30 mouse cellular contexts compared by ENCODE assay signal in the genomic region with DNA sequence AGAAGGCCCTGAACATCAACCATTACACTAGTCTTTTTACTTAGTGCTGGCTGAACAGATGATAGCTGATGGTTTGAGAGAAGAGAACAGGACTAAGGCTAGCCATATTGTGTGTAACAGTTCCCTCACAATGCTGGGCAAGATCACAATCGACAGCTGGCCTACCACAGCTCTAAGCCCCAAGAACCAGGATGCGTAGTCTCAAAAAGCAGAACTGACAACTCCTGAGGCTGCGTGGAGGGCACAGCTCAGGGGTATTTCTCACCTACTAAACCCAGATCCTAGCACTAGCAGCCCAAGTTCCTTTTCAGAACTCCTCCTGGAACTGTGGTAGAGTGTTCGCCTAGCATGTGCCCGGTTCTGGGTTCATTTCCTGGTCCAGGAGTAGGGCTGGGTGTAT. TPM values are rescaled to one million over a fixed set of nuclear protein-coding genes. Genes with fewer than 3 reads are reported as not detected.
DNase-seq lines count a peak whose midpoint lies in the region; ATAC-seq and TF ChIP-seq lines count a peak whose summit lies in the region.
"Had no signal": no experiment of that assay in that cellular context is flagged by ENCODE, and none has a peak within 500 bp of the region (broad histone marks: within the 10 kb centered on the region; RNA-seq: fewer than 3 reads in every experiment).

No protein-coding gene starts in this region.

- H3K27ac ChIP-seq in thymus, adult 2 months (ENCODE audit: control insufficient read depth, insufficient read depth, low read length): peak overlapping the region; percentile 78
- no peak overlapping the region for H3K27ac ChIP-seq in hindbrain, embryonic 14.5 days
- H3K27ac ChIP-seq: embryonic facial prominence, embryonic 12.5 days; forebrain, embryonic 10.5 days; forebrain, embryonic 15.5 days; gastrocnemius, adult 2 months; hindbrain, embryonic 13.5 days; liver, embryonic 14.5 days; midbrain, embryonic 12.5 days; neural tube, embryonic 15.5 days; stomach, embryonic 15.5 days had no signal

- no peak overlapping the region for H3K9ac ChIP-seq in hindbrain, embryonic 14.5 days
- H3K9ac ChIP-seq: embryonic facial prominence, embryonic 12.5 days; forebrain, embryonic 15.5 days; hindbrain, embryonic 13.5 days; liver, embryonic 14.5 days; lung, embryonic 14.5 days; midbrain, embryonic 12.5 days; neural tube, embryonic 15.5 days; stomach, embryonic 15.5 days had no signal

- WGBS in thymus, adult 2 months: 12% methylated on average over 5 of the region's 5 CpGs
- WGBS in hindbrain, embryonic 14.5 days: 96% methylated on average over 5 of the region's 5 CpGs

- H3K4me3 ChIP-seq in thymus, adult 2 months (ENCODE audit: control insufficient read depth, insufficient read depth, low read length): no peak overlapping the region
- H3K4me3 ChIP-seq in hindbrain, embryonic 14.5 days (replicated peaks; ENCODE audit: low read length): no peak overlapping the region
- H3K4me3 ChIP-seq: embryonic facial prominence, embryonic 12.5 days; forebrain, embryonic 10.5 days; forebrain, embryonic 15.5 days; gastrocnemius, adult 2 months; hindbrain, embryonic 13.5 days; midbrain, embryonic 12.5 days; myocyte; neural tube, embryonic 15.5 days; stomach, embryonic 15.5 days had no signal

- peak; percentile 42 for ATAC-seq in common myeloid progenitor, adult 5-6 weeks (replicated peaks; ENCODE audit: low read depth, poor library complexity, severe bottlenecking)
- ATAC-seq in megakaryocyte, adult 5-6 weeks (ENCODE audit: poor library complexity, severe bottlenecking): peak; percentile 17; the same call in 1 of the 2 replicates
- ATAC-seq in hindbrain, embryonic 14.5 days (ENCODE audit: low FRiP score): no peak
- ATAC-seq: forebrain, embryonic 15.5 days; intestine, postnatal 0 days had no signal

- intact Hi-C loops in heart, postnatal 14 days (cut with DNase I): no loop called here

- TF ChIP-seq CTCF in thymus, adult 2 months (IDR thresholded peaks at IDR 0.05; ENCODE audit: borderline replicate concordance, control insufficient read depth, extremely low read depth, insufficient read depth, low read length, poor library complexity): no peak

- DNase-seq in thymus, adult 2 months: no peak
- no peak for DNase-seq in thymus, postnatal 10 days (ENCODE audit: low spot score in 2 of 2)
- no peak for DNase-seq in hindbrain, embryonic 14.5 days (ENCODE audit: low spot score)
- DNase-seq in heart, postnatal 14 days: no peak
- DNase-seq: adrenal gland, postnatal 10 days; cerebellum, adult 9-10 months; cerebellum, postnatal 36 days; embryo, embryonic 11 days; gastrocnemius, adult 2 months; gastrocnemius, postnatal 36 days; heart, postnatal 36 days; kidney, adult 9 months; kidney, postnatal 10 days; liver; lung, embryonic 14.5 days; lung, postnatal 14 days; retina, postnatal 1 day; right cerebral cortex, postnatal 14 days had no signal

- TF ChIP-seq POLR2A in thymus, adult 2 months (IDR thresholded peaks at IDR 0.05; ENCODE audit: control insufficient read depth, extremely low read depth, insufficient read depth, low read length, poor library complexity): no peak

- H3K9me3 ChIP-seq in hindbrain, embryonic 14.5 days (ENCODE audit: control insufficient read depth, low read length): no peaks in the 10 kb centered on the region
- H3K9me3 ChIP-seq: embryonic facial prominence, embryonic 12.5 days; forebrain, embryonic 10.5 days; forebrain, embryonic 15.5 days; hindbrain, embryonic 13.5 days; midbrain, embryonic 12.5 days; neural tube, embryonic 15.5 days; stomach, embryonic 15.5 days had no signal

- no peaks in the 10 kb centered on the region for H3K36me3 ChIP-seq in thymus, adult 2 months (ENCODE audit: control insufficient read depth, insufficient read depth, low read length)
- H3K36me3 ChIP-seq in hindbrain, embryonic 14.5 days (replicated peaks; ENCODE audit: control insufficient read depth, insufficient read depth): peaks cover 10% of the 10 kb centered on the region; the same call in 1 of the 2 replicates
- H3K36me3 ChIP-seq: embryonic facial prominence, embryonic 12.5 days; forebrain, embryonic 15.5 days had no signal

- H3K4me2 ChIP-seq in hindbrain, embryonic 14.5 days (replicated peaks): no peak overlapping the region
- H3K4me2 ChIP-seq: embryonic facial prominence, embryonic 12.5 days; forebrain, embryonic 15.5 days; hindbrain, embryonic 13.5 days; midbrain, embryonic 12.5 days; neural tube, embryonic 15.5 days; stomach, embryonic 15.5 days had no signal

- peaks cover 67% of the 10 kb centered on the region for H3K4me1 ChIP-seq in thymus, adult 2 months (replicated peaks; ENCODE audit: control insufficient read depth, insufficient read depth, low read length)
- H3K4me1 ChIP-seq in hindbrain, embryonic 14.5 days (replicated peaks; ENCODE audit: control insufficient read depth, insufficient read depth, low read length): peaks cover 15% of the 10 kb centered on the region

- no peaks in the 10 kb centered on the region for H3K27me3 ChIP-seq in thymus, adult 2 months (ENCODE audit: control insufficient read depth, insufficient read depth, low read length)
- no peaks in the 10 kb centered on the region for H3K27me3 ChIP-seq in hindbrain, embryonic 14.5 days (ENCODE audit: control insufficient read depth, insufficient read depth, low read length)
- H3K27me3 ChIP-seq: embryonic facial prominence, embryonic 12.5 days; forebrain, embryonic 15.5 days; hindbrain, embryonic 13.5 days; neural tube, embryonic 15.5 days; stomach, embryonic 15.5 days had no signal

RNA-seq across cellular contexts. Expression of gene Tbcel, which starts 39.2 kb away (rescaled TPM):
- 22.8 TPM in 2 replicates for polyA plus RNA-seq in thymus, adult 2 months (2012; rRNA removed)
- total RNA-seq in common myeloid progenitor, adult 5-6 weeks (2017): 18.0 and 22.9 TPM in 2 replicates
- total RNA-seq in megakaryocyte, adult 5-6 weeks (2015): 10.1 and 10.5 TPM in 2 replicates
- total RNA-seq in megakaryocyte, adult 5-6 weeks (2017): 13.2 and 15.0 TPM in 2 replicates
- polyA plus RNA-seq in hindbrain, embryonic 14.5 days (2014; fragmentation: Nextera tagmentation; extraction: Ambion mirVana): 5.9 and 6.1 TPM in 2 replicates
- 10 to 100 TPM; 22.8 to 25.4 TPM for total RNA-seq in heart, postnatal 14 days (2021)
